Mouse (Mus musculus): ENCODE results near the gene Metrnl. TPM values are rescaled to one million over a fixed set of nuclear protein-coding genes. Genes with fewer than 3 reads are reported as not detected.
A peak's percentile ranks its signal among the peaks of the same experiment; 100 is the strongest.
"Not testable (repeated sequence)": the region's sequence is repeated elsewhere in the genome, so short reads cannot be mapped to it uniquely, and the experiment has no call there.

Gene Metrnl
- polyA plus RNA-seq, 1 experiment from 2014 or later = 4.7 TPM

- ATAC-seq (no peak), DNase-seq (no peak)
- Histone ChIP-seq H3K27ac (ENCODE audit: low read depth) (no peak overlapping the region), H3K9me3 (ENCODE audit: low read length) (no peaks in the 10 kb centered on the region), H3K4me3 (ENCODE audit: low read depth, low read length) (no peak overlapping the region), H3K4me1 (ENCODE audit: insufficient read depth) (no peaks in the 10 kb centered on the region), H3K4me2 (ENCODE audit: low read depth, low read length) (no peak overlapping the region), H3K9ac (replicated peaks) (no peak overlapping the region), H3K27me3 (ENCODE audit: insufficient read depth, low read length) (no peaks in the 10 kb centered on the region), H3K36me3 (replicated peaks; ENCODE audit: insufficient read depth, low read length) (no peaks in the 10 kb centered on the region)
- TF ChIP-seq CTCF (IDR thresholded peaks at IDR 0.05; ENCODE audit: low read depth) = no peak
- TF ChIP-seq EP300 (IDR thresholded peaks at IDR 0.05; ENCODE audit: low read depth) = no peak
- 36% methylated on average over 6 of the region's 6 CpGs for WGBS (ENCODE audit: insufficient replicate concordance)
Measured at GRCm38 (mm10) chr11:121655166-121655806, 46.1 kb upstream of the Metrnl start.

GRCm38 (mm10) chr11:121655807-121656511 is 45.4 kb upstream of the Metrnl start:
- no peaks in the 10 kb centered on the region for H3K4me1 ChIP-seq (ENCODE audit: insufficient read depth)
- H3K9me3 ChIP-seq (ENCODE audit: low read length) = no peaks in the 10 kb centered on the region
- no peaks in the 10 kb centered on the region for H3K27me3 ChIP-seq (ENCODE audit: insufficient read depth, low read length)
- no peak for DNase-seq
- no peaks in the 10 kb centered on the region for H3K36me3 ChIP-seq (replicated peaks; ENCODE audit: insufficient read depth, low read length)
- no peak overlapping the region for H3K27ac ChIP-seq (ENCODE audit: low read depth)
- no peak for TF ChIP-seq EP300 (IDR thresholded peaks at IDR 0.05; ENCODE audit: low read depth)
- no peak for TF ChIP-seq CTCF (IDR thresholded peaks at IDR 0.05; ENCODE audit: low read depth)
- H3K9ac ChIP-seq (replicated peaks) = no peak overlapping the region
- no peak overlapping the region for H3K4me2 ChIP-seq (ENCODE audit: low read depth, low read length)
- H3K4me3 ChIP-seq (ENCODE audit: low read depth, low read length) = no peak overlapping the region
- peak; percentile 35; the same call in 1 of the 2 replicates for ATAC-seq
- WGBS (ENCODE audit: insufficient replicate concordance) = 68% methylated on average over 6 of the region's 6 CpGs

- Histone ChIP-seq H3K9me3 (ENCODE audit: low read length) (no peaks in the 10 kb centered on the region), H3K4me2 (ENCODE audit: low read depth, low read length) (no peak overlapping the region), H3K9ac (replicated peaks) (no peak overlapping the region), H3K4me3 (ENCODE audit: low read depth, low read length) (no peak overlapping the region), H3K27ac (ENCODE audit: low read depth) (no peak overlapping the region), H3K4me1 (ENCODE audit: insufficient read depth) (no peaks in the 10 kb centered on the region), H3K36me3 (replicated peaks; ENCODE audit: insufficient read depth, low read length) (no peaks in the 10 kb centered on the region), H3K27me3 (ENCODE audit: insufficient read depth, low read length) (no peaks in the 10 kb centered on the region)
- ATAC-seq = no peak
- 42% methylated on average over 1 of the region's 1 CpGs for WGBS (ENCODE audit: insufficient replicate concordance)
- TF ChIP-seq CTCF (IDR thresholded peaks at IDR 0.05; ENCODE audit: low read depth) = peak; percentile 42
- no peak for TF ChIP-seq EP300 (IDR thresholded peaks at IDR 0.05; ENCODE audit: low read depth)
- no peak for DNase-seq
Measured at GRCm38 (mm10) chr11:121658151-121658550, 43.2 kb upstream of the Metrnl start.

DNA sequence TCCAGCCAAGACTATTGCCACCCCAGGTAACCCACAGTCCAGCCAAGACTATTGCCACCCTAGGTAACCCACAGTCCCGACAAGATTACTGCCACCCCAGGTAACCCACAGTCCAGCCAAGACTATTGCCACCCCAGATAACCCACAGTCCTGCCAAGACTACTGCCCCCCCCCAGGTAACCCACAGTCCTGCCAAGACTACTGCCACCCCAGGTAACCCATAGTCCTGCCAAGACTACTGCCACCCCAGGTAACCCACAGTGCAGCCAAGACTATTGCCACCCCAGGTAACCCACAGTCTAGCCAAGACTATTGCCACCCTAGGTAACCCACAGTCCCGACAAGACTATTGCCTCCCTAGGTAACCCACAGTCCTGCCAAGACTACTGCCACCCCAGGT is 40.7 kb upstream of the Metrnl start:
- WGBS (ENCODE audit: insufficient replicate concordance) = 83% methylated on average over 2 of the region's 2 CpGs
- not testable (repeated sequence) for H3K27me3 ChIP-seq (ENCODE audit: insufficient read depth, low read length); ATAC-seq

GRCm38 (mm10) chr11:121661116-121661515 is 40.2 kb upstream of the Metrnl start:
- 65% methylated on average over 2 of the region's 2 CpGs for WGBS (ENCODE audit: insufficient replicate concordance)
- DNase-seq = no peak
- ATAC-seq = no peak
- TF ChIP-seq EP300 (IDR thresholded peaks at IDR 0.05; ENCODE audit: low read depth) = no peak
- no peak for TF ChIP-seq CTCF (IDR thresholded peaks at IDR 0.05; ENCODE audit: low read depth)
- H3K27me3 ChIP-seq (ENCODE audit: insufficient read depth, low read length) = no peaks in the 10 kb centered on the region
- H3K4me3 ChIP-seq (ENCODE audit: low read depth, low read length) = no peak overlapping the region
- H3K36me3 ChIP-seq (replicated peaks; ENCODE audit: insufficient read depth, low read length) = 0 out of 2 replicates have a peak, but pooled peaks cover 3% of the 10 kb centered on the region
- H3K4me2 ChIP-seq (ENCODE audit: low read depth, low read length) = no peak overlapping the region
- H3K9ac ChIP-seq (replicated peaks) = no peak overlapping the region
- no peaks in the 10 kb centered on the region for H3K4me1 ChIP-seq (ENCODE audit: insufficient read depth)
- no peak overlapping the region for H3K27ac ChIP-seq (ENCODE audit: low read depth)
- H3K9me3 ChIP-seq (ENCODE audit: low read length) = no peaks in the 10 kb centered on the region

More for the DNA sequence above, 40.7 kb upstream of the Metrnl start:
- not testable (repeated sequence) for DNase-seq; H3K4me3 ChIP-seq (ENCODE audit: low read depth, low read length); H3K9ac ChIP-seq (replicated peaks); H3K36me3 ChIP-seq (replicated peaks; ENCODE audit: insufficient read depth, low read length); H3K9me3 ChIP-seq (ENCODE audit: low read length); H3K4me1 ChIP-seq (ENCODE audit: insufficient read depth); H3K27ac ChIP-seq (ENCODE audit: low read depth); H3K4me2 ChIP-seq (ENCODE audit: low read depth, low read length)

GRCm38 (mm10) chr11:121667541-121667940 is 33.8 kb upstream of the Metrnl start:
- TF ChIP-seq EP300 (IDR thresholded peaks at IDR 0.05; ENCODE audit: low read depth) = no peak
- no peak for TF ChIP-seq CTCF (IDR thresholded peaks at IDR 0.05; ENCODE audit: low read depth)
- Histone ChIP-seq H3K27ac (ENCODE audit: low read depth) (no peak overlapping the region), H3K4me3 (ENCODE audit: low read depth, low read length) (no peak overlapping the region), H3K36me3 (replicated peaks; ENCODE audit: insufficient read depth, low read length) (peaks cover 3% of the 10 kb centered on the region), H3K4me2 (ENCODE audit: low read depth, low read length) (no peak overlapping the region), H3K27me3 (ENCODE audit: insufficient read depth, low read length) (no peaks in the 10 kb centered on the region), H3K9me3 (ENCODE audit: low read length) (no peaks in the 10 kb centered on the region), H3K9ac (replicated peaks) (no peak overlapping the region), H3K4me1 (ENCODE audit: insufficient read depth) (peaks cover 3% of the 10 kb centered on the region; the same call in 1 of the 2 replicates)
- 81% methylated on average over 4 of the region's 4 CpGs for WGBS (ENCODE audit: insufficient replicate concordance)
- ATAC-seq = no peak
- DNase-seq = no peak

Data from liver, postnatal 0 days (tissue).